Mouse (Mus musculus): ENCODE results near the gene Lzts3. TPM values are rescaled to one million over a fixed set of nuclear protein-coding genes. Genes with fewer than 3 reads are reported as not detected.
A peak's percentile ranks its signal among the peaks of the same experiment; 100 is the strongest.

The Lzts3 gene
- total and polyA plus RNA-seq, 2 experiments: 8.0 to 30.7 TPM

- Histone ChIP-seq H3K9ac (ENCODE audit: low read depth, low read length) (no peak overlapping the region), H3K36me3 (ENCODE audit: control insufficient read depth, insufficient read depth, low read length) (peaks cover 45% of the 10 kb centered on the region), H3K4me1 (ENCODE audit: control insufficient read depth, insufficient read depth, low read length) (no peaks in the 10 kb centered on the region), H3K27me3 (ENCODE audit: control insufficient read depth, insufficient read depth, low read length) (no peaks in the 10 kb centered on the region), H3K27ac (replicated peaks; ENCODE audit: insufficient read depth, low read depth, low read length) (no peak overlapping the region), H3K4me3 (ENCODE audit: insufficient read depth, low read depth, low read length) (no peak overlapping the region), H3K79me2 (ENCODE audit: control insufficient read depth, insufficient read depth, low read length) (no peaks in the 10 kb centered on the region)
- WGBS: 83% methylated on average over 10 of the region's 10 CpGs
- DNase-seq (ENCODE audit: extremely low read depth, low read depth, low spot score): no peak
- TF ChIP-seq CTCF (IDR thresholded peaks at IDR 0.05; ENCODE audit: low read depth, low read length) (no peak), POLR2A (IDR thresholded peaks at IDR 0.05; ENCODE audit: extremely low read depth, insufficient read depth, low read length) (no peak)
These were observed 34.6 kb upstream of the Lzts3 start for GRCm38 (mm10) chr2:130677211-130677610.

- Histone ChIP-seq H3K79me2 (ENCODE audit: control insufficient read depth, insufficient read depth, low read length) (peaks cover 3% of the 10 kb centered on the region; the same call in 1 of the 2 replicates), H3K9ac (ENCODE audit: low read depth, low read length) (peak within 1 kb of the TSS; percentile 73), H3K4me3 (ENCODE audit: insufficient read depth, low read depth, low read length) (peak within 1 kb of the TSS; percentile 79), H3K27ac (replicated peaks; ENCODE audit: insufficient read depth, low read depth, low read length) (peak within 1 kb of the TSS; percentile 30), H3K27me3 (ENCODE audit: control insufficient read depth, insufficient read depth, low read length) (no peaks in the 10 kb centered on the region), H3K4me1 (ENCODE audit: control insufficient read depth, insufficient read depth, low read length) (peaks cover 7% of the 10 kb centered on the region), H3K36me3 (ENCODE audit: control insufficient read depth, insufficient read depth, low read length) (peaks cover 13% of the 10 kb centered on the region)
- DNase-seq (ENCODE audit: extremely low read depth, low read depth, low spot score): peak; percentile 79
- TF ChIP-seq POLR2A (IDR thresholded peaks at IDR 0.05; ENCODE audit: extremely low read depth, insufficient read depth, low read length) (peak; percentile 64; the same call in 1 of the 2 replicates), CTCF (IDR thresholded peaks at IDR 0.05; ENCODE audit: low read depth, low read length) (peak; percentile 64)
- WGBS: 1% methylated on average over 31 of the region's 31 CpGs
These were observed 25.0 kb upstream of the Lzts3 start, which contains the start of gene Itpa for GRCm38 (mm10) chr2:130667559-130667958. Gene Itpa, plus strand, starts transcription at chr2:130667610.

GRCm38 (mm10) chr2:130664102-130664701, 21.6 kb upstream of the Lzts3 start, which contains the start of gene Ddrgk1:
Gene Ddrgk1, minus strand, starts transcription at chr2:130664659.
- Histone ChIP-seq H3K27ac (replicated peaks; ENCODE audit: insufficient read depth, low read depth, low read length) (peak within 1 kb of the TSS; percentile 94), H3K27me3 (ENCODE audit: control insufficient read depth, insufficient read depth, low read length) (no peaks in the 10 kb centered on the region), H3K4me3 (ENCODE audit: insufficient read depth, low read depth, low read length) (peak within 1 kb of the TSS; percentile 74), H3K9ac (ENCODE audit: low read depth, low read length) (peak within 1 kb of the TSS; percentile 92), H3K79me2 (ENCODE audit: control insufficient read depth, insufficient read depth, low read length) (peaks cover 3% of the 10 kb centered on the region; the same call in 1 of the 2 replicates), H3K36me3 (ENCODE audit: control insufficient read depth, insufficient read depth, low read length) (peaks cover 10% of the 10 kb centered on the region; the same call in 1 of the 2 replicates), H3K4me1 (ENCODE audit: control insufficient read depth, insufficient read depth, low read length) (peaks cover 7% of the 10 kb centered on the region)
- TF ChIP-seq CTCF (IDR thresholded peaks at IDR 0.05; ENCODE audit: low read depth, low read length) (peak; percentile 23; the same call in 1 of the 2 replicates), POLR2A (IDR thresholded peaks at IDR 0.05; ENCODE audit: extremely low read depth, insufficient read depth, low read length) (peak; percentile 79; the same call in 1 of the 2 replicates)
- WGBS: under 1% methylated on average over 40 of the region's 40 CpGs
- peak; percentile 84 for DNase-seq (ENCODE audit: extremely low read depth, low read depth, low spot score)

GRCm38 (mm10) chr2:130663342-130663741, 20.7 kb upstream of the Lzts3 start:
- no peak for DNase-seq (ENCODE audit: extremely low read depth, low read depth, low spot score)
- peaks cover 7% of the 10 kb centered on the region for H3K4me1 ChIP-seq (ENCODE audit: control insufficient read depth, insufficient read depth, low read length)
- H3K4me3 ChIP-seq (ENCODE audit: insufficient read depth, low read depth, low read length): no peak overlapping the region
- no peaks in the 10 kb centered on the region for H3K27me3 ChIP-seq (ENCODE audit: control insufficient read depth, insufficient read depth, low read length)
- H3K9ac ChIP-seq (ENCODE audit: low read depth, low read length): no peak overlapping the region
- WGBS: 90% methylated on average over 11 of the region's 11 CpGs
- TF ChIP-seq CTCF (IDR thresholded peaks at IDR 0.05; ENCODE audit: low read depth, low read length) (no peak), POLR2A (IDR thresholded peaks at IDR 0.05; ENCODE audit: extremely low read depth, insufficient read depth, low read length) (no peak)
- H3K36me3 ChIP-seq (ENCODE audit: control insufficient read depth, insufficient read depth, low read length): peaks cover 15% of the 10 kb centered on the region; the same call in 1 of the 2 replicates
- H3K27ac ChIP-seq (replicated peaks; ENCODE audit: insufficient read depth, low read depth, low read length): no peak overlapping the region
- H3K79me2 ChIP-seq (ENCODE audit: control insufficient read depth, insufficient read depth, low read length): peaks cover 1% of the 10 kb centered on the region; the same call in 1 of the 2 replicates

GRCm38 (mm10) chr2:130658530-130658929, 15.9 kb upstream of the Lzts3 start:
- no peak overlapping the region for H3K9ac ChIP-seq (ENCODE audit: low read depth, low read length)
- no peak overlapping the region for H3K27ac ChIP-seq (replicated peaks; ENCODE audit: insufficient read depth, low read depth, low read length)
- TF ChIP-seq CTCF (IDR thresholded peaks at IDR 0.05; ENCODE audit: low read depth, low read length) (no peak), POLR2A (IDR thresholded peaks at IDR 0.05; ENCODE audit: extremely low read depth, insufficient read depth, low read length) (no peak)
- no peak for DNase-seq (ENCODE audit: extremely low read depth, low read depth, low spot score)
- 94% methylated on average over 10 of the region's 10 CpGs for WGBS
- no peaks in the 10 kb centered on the region for H3K79me2 ChIP-seq (ENCODE audit: control insufficient read depth, insufficient read depth, low read length)
- H3K4me1 ChIP-seq (ENCODE audit: control insufficient read depth, insufficient read depth, low read length): no peaks in the 10 kb centered on the region
- no peak overlapping the region for H3K4me3 ChIP-seq (ENCODE audit: insufficient read depth, low read depth, low read length)
- H3K27me3 ChIP-seq (ENCODE audit: control insufficient read depth, insufficient read depth, low read length): no peaks in the 10 kb centered on the region
- H3K36me3 ChIP-seq (ENCODE audit: control insufficient read depth, insufficient read depth, low read length): peaks cover 43% of the 10 kb centered on the region

GRCm38 (mm10) chr2:130657541-130657940, 14.9 kb upstream of the Lzts3 start:
- Histone ChIP-seq H3K27ac (replicated peaks; ENCODE audit: insufficient read depth, low read depth, low read length) (no peak overlapping the region), H3K27me3 (ENCODE audit: control insufficient read depth, insufficient read depth, low read length) (no peaks in the 10 kb centered on the region), H3K4me1 (ENCODE audit: control insufficient read depth, insufficient read depth, low read length) (no peaks in the 10 kb centered on the region), H3K9ac (ENCODE audit: low read depth, low read length) (no peak overlapping the region), H3K79me2 (ENCODE audit: control insufficient read depth, insufficient read depth, low read length) (no peaks in the 10 kb centered on the region), H3K36me3 (ENCODE audit: control insufficient read depth, insufficient read depth, low read length) (peaks cover 46% of the 10 kb centered on the region), H3K4me3 (ENCODE audit: insufficient read depth, low read depth, low read length) (no peak overlapping the region)
- no peak for DNase-seq (ENCODE audit: extremely low read depth, low read depth, low spot score)
- WGBS: 90% methylated on average over 6 of the region's 6 CpGs
- TF ChIP-seq CTCF (IDR thresholded peaks at IDR 0.05; ENCODE audit: low read depth, low read length) (no peak), POLR2A (IDR thresholded peaks at IDR 0.05; ENCODE audit: extremely low read depth, insufficient read depth, low read length) (no peak)

Data from liver, adult 2 months (tissue).